Mouse (Mus musculus) layer of hippocampus, postnatal 25 days (tissue): ENCODE measurements around the gene Triobp. TPM values are rescaled to one million over a fixed set of nuclear protein-coding genes. Genes with fewer than 3 reads are reported as not detected.

Experiments
- DNase-seq, 2 experiments: peaks; one replicate each; pipeline ENCODE4 v3.0.0; 2022; ENCODE audit warnings: mixed read lengths in 2 of 2, low spot score in 1 of 2; ENCODE audit errors: extremely low spot score in 1 of 2
- total RNA-seq, 2 experiments: library from RNA; stranded (reverse); gene quantifications; 2 replicates each; pipeline ENCODE4 v1.2.3; 2021

Triobp gene
- total RNA-seq, 2 experiments from 2014 or later = 14.0 to 16.0 TPM

DNA sequence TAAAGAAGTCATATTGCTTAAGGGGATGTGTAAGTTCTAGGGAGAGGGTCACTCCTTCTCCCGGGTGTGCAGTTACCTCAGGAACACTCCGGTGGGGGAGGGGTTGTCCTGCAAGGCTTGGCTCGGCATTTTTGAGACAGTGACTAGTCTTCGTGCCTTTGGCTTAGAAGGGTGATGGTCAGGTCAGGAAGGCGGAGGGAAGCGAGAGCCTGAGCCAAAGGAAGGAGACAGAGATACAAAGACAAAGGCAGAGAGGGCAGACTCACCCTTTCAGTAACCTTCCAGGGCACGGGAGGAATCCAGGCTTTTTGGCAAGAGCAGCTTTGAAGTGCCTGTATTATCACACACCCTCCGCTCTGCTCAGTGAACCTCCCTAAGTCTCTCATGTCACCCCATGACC lies 22.4 kb upstream of the Triobp start:
- DNase-seq = no peak

DNA sequence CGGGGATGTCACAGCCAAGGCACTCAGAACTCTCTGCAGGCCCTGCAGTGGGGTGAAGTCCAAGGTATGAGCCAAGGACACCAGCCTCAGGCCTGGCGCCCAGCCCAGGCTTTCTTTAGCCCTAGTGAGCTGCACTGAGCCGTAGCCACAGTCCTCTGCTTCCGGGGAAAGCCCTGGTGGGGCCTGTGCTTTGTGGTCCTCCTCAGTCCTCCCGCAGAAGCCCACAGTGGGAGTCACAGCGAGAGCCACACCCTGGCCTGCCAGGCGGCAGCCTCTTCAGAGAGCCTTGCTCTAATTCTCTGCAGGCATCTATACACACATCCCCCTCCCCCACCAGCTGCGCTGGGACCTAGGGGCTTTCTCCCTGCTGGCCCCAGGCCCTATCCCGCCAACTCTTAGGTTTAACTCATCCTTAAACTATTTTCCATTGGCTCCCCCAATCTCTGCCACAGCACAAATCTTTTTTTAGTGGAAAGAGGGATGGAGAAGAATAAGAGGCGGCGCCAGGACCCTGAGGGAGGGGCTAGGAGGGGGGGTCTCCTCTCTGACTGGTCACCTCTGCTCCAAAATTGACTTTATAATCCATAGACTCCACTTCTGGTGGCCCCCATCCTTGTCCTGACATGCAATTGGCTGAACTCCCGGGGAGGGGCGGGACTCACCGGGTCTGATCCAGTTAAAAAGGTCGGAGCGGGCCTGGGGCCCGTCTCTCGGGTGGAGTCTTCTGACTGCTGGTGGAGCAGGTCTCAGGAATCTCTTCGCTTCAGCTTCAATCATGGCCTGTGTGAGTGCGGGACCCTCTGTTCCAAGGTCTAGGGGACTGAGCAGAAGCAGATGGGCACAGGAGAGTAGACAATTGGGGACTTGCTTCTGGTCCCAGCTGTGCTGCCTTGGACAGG lies 21.3 kb upstream of the Triobp start, which contains the start of gene Lgals1:
Gene Lgals1, plus strand, starts transcription at position 705 of the 899 bp plus-strand sequence.
- peak in 1 of 2 experiments; percentile 35 for DNase-seq

DNA sequence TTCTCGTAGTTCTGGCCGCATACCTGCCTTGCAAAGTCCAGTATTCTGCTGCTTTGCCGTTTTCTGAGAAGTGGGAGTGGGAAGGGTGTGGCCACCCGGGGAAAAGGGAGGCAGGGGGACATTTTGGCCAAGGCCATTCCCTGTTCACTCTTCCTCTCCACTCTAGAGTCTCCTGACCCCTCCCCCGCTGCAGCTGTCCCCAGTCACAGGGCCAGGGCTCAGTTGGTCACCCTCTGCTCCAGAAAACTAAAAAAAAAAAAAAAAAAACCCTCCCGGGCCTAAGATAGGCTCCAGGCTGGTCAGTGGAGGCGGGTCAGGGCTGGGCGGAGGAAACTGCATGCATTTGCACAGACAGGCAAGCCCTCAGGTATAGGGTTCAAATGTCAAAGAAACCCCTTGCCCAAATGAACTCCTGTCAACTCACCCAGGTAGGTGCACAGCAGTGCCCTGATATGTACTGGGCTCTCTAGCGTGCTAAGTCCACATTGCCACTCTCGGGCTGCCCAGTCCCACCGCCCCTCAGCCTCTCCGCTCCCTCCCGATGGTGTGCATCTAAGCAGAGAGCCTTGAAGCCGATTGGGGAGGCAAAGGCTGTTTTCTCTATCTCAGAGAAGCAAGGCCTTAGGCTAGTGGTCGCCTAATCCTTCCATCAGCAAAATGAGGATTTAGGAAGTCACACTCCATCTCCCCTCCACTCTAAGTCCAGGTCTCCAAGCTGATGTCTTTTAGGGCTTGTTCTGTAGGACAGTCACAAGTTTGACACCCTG lies 20.3 kb upstream of the Triobp start:
- DNase-seq = no peak

DNA sequence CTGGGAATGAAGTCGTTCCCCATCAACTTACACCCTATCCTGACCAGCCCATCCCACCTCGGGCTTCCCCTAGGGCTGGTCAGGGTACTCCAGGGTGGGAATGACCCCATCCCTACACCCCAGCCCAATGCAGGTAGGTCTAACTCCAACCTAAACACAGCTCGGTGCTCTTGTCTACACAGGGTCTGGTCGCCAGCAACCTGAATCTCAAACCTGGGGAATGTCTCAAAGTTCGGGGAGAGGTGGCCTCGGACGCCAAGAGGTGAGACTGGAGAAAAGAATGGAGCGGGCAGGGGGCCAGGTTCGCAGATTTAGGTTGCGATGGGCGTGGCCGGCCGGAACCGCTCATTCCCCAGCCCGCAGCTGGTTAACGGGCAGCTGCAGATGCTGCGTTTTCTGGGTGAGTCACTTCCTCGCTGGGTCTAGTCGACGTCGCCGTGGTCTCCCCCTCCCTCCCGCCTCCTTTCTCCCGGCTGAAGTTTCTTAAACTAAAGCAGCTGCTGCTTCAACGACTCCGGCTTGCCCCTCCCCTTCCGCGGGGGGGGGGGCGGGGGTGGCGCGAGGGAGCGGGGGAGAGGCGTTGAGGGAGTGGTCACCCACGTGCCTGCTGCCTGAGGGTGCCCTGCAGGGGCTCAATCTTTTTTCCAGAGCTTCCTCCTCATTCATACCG lies 19.6 kb upstream of the Triobp start:
- no peak for DNase-seq

DNA sequence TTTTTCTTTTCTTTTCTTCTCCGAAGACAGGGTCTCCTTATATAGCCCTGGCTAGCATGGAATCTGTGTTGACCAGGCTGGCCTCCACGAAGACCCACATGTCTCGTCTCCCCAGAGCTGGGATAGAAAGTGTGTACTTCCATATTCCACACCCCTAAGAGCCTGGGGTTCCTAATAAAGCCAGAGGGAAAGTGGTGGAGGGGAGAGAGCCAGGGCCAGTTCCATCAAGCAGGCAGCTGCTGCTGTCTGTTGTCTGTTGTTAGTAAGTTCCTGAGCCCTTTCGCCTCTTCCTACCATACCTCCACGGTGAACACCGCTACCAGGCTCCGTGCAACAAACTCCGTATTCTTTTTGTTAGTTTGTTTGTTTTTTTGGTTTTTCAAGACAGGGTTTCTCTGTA lies 19.0 kb upstream of the Triobp start:
- no peak for DNase-seq

DNA sequence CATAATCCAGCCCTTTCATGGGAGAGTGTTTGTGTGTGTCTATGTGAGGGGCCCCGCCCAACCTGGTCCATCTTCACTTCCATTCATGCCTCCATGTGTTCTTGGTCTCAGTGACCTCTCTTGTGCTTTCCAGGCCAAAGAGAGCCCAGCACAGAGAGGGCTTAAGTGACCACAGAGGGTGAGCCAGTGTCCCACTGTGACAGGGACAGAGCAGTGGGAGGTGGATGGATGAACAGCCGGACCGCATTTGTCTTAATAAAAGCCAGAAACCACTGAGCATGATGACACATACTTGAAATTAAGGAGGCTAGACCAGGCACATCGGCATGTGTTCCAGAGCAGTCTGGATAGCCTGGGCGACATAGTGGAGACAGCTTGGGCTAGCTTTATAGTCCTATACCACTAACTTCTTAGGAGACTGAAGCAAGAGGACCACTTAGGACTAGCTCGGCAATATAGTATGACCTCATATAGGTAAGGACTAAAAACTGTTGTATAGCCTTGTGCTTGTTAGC lies 17.3 kb upstream of the Triobp start:
- no peak for DNase-seq

DNA sequence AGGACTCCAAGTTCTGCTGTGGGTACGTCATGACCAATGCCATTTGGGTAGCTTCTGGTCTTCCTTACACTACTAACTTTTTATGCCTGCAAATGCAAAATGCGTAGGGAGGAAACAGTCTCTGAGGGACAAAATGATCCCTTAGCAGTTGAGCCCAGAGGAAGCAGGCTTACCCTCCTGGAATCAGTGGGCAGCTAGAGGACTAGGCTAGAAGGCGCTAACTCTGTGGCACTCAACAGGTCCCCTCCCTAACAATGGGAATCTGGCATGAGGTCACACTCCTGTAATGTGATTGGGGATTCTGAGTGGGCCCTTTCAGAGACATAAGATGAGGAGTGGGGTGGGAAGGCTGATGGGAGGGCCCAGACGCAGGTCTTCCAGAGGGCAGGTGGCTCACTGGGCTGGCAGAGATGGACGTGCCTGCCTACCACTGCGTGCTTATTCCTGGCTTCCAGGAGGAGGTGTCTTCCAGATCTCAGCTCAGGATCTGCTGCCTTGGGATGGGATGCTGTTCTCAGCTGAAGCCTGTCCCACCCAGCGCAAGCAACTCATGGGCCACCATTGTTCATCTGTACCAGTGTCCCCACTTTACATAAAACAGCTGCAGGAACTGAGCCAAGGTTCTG lies 16.6 kb upstream of the Triobp start:
- DNase-seq = no peak

DNA sequence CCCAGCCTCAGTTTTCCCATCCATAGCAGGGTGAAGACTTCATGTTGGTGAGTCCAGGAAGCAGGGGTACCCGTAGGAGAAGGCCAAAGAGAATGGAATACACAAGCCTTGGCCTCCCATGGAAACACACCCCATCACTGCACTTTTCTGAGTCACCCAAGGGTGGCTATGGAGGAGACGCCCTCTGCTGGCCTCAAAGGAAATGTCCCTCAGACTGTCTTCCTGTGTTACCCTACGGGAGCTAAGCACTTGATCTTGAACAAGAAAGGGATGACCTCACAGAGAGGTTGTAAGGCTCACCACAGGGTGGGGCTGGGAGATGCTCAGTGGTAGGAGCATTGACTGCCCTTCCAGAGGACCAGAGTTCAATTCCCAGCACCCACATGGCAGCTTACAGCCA lies 15.9 kb upstream of the Triobp start:
- peak in 1 of 2 experiments; percentile 34 for DNase-seq

DNA sequence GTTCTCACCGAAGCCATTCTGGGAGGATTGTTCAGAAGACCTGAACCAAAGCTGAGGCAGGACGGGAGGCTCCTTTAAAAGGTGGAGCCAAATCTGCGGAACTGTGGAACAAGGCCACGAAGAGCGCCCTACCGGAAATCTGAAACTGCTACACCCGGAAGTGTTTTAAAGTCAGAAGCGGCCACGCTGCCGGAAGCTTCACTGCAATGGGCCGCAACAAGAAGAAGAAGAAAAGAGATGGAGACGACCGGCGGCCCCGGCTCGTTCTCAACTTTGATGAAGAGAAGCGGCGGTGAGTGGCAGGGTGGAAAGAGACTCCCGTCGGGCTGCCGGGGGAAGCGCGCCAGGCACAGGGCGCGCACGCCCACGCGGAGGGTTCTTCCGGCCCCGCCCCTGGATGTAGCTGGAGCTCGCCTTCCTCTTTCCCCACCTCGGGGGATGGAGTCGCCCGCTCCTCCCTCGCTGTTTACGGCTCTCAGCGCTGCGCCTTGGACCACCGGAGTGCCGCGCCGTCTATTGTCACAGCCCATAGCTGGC lies 12.7 kb upstream of the Triobp start, which contains the start of gene Nol12:
Gene Nol12, plus strand, starts transcription at position 150 of the 537 bp plus-strand sequence.
- peak; percentile 65 to 79 for DNase-seq

DNA sequence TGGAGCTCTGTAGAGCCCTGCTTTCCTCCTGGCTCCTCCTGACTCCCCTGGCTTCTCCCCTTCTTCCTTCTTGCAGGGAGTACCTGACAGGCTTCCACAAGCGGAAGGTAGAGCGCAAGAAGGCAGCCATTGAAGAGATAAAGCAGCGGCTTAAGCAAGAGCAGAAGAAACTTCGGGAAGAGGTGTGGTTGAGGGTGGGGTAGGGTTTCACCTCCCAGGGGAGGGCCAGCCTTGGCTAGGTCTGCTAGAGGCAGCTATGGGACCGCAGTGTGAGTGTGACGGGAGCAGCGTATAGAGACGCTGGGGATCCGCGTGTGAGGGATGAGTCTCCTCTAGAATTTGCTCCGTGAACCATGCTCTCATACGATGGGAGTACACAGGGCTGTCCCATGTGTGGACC lies 11.1 kb upstream of the Triobp start:
- no peak for DNase-seq

DNA sequence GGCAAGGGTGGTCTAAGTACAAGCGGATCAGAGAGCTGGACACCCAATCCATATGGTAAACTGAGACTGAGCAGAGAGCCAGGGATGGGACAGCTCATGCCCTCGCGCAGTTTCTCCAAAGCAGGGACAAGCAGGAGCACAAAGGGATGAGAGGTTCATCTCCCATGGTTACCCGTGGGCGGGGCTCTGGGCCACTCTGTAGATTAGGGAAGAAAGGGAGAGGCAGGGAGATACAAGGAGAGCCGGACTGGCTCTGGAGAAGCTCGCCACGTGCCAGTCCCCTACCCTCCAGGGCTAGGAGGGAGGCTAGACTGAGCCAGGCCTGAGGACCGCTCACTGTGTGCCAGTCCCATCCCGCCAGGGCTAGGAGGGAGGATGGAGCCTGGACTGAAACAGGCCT lies 10.2 kb upstream of the Triobp start:
- DNase-seq = no peak

DNA sequence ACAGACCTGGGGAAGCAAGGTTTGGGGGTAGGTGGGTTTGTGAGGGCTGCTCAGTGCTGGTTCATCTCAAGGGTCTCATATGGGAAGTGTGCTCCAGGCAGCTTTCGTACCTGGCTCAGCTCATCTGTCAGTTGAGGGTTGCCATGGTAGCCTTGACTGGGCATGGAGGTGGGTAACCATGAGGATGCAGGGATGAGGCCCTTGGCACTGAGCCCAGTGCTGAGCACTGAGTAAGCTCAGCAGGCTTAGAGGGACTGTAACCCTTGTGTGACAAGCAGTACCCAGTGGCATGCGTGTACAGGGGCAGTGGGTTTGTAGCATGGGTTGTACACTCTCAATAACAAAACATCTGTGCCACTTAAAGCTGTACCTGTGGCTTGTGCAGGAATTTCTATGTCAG lies 9.6 kb upstream of the Triobp start:
- no peak for DNase-seq

DNA sequence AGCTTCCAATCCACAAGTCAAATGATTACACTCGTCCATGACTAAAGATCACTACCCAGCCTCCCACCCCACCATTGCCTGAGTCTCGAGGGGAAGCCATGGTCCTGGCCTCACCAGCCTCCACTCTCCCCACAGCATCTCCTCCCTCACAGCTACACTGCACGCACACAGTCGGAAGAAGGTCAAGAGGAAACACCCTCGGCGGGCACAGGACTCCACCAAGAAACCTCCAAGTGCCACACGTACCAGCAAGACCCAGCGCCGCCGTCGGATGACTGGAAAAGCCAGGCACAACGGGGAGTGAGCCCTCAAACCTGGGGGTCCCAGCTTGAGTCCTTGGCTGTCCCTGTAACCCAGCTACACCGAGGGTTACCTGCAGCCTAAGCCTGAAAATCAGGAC lies 7.2 kb upstream of the Triobp start:
- DNase-seq = no peak

DNA sequence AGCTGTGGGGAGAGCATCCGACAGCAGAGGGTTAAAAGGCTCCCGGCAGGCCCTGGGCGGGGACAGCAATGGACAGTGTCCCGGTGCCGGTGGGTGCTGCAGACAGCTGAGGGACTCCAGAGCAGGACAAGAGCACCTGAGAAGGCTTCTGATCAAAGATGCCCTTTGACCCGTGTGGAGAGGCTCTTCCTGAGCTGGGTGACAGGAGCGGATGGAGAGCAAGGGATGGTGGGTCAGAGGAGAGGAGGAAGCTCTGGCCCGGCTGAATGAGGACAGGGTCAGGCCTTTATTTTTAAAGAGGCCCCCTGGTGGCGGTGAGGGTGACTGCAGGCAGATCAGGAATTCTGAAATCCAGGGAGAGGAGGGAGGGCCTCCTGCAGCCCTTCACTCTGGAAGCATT lies 4.9 kb upstream of the Triobp start:
- DNase-seq = peak; percentile 67 to 90

DNA sequence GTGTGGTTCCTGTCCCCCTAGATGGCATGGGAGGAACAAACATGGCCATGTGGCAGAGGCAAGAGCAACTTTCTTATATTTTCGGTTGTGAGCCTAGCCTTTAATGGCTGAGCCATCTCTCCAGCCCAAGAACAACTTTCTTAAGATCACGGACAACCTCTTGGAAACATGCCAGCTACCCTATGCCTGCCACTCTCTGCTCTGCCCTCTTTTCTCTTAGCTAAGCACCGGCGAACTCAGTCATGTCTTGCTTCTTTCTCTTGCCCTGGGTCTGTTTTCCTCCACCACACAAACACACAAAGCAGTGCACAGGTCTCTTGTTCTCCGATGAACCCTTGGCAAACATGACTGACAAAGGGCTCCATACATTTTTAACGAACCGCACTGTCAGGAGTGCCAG lies 1.3 kb upstream of the Triobp start:
- no peak for DNase-seq

DNA sequence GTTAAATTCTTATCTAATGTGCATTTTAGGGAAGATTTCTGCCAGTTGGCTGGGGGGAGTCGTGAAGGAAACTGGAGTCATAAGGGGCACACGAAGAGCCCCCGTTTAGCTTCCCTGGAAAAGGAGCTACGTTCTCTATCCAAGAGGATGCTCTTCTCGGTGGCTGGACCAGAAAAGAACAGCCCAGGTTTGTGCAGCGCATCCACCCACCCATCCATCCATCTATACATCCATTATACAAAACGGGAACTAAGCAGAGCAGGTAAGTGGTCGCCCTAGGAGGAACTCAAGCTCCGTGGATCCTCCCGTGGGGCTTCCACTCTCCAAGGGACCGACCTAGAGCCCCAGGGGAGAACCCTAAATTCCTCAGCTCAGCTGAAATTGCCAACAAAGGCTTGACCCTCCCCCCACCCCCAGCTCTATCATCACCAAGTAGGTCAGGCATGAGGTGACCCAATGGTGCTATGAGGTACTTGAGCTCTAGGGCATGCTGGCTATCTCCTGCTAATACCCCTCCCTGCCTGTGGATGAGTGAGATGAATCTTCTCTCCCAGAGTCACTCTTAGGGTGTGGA lies 715 bp downstream of the Triobp start:
- no peak for DNase-seq

DNA sequence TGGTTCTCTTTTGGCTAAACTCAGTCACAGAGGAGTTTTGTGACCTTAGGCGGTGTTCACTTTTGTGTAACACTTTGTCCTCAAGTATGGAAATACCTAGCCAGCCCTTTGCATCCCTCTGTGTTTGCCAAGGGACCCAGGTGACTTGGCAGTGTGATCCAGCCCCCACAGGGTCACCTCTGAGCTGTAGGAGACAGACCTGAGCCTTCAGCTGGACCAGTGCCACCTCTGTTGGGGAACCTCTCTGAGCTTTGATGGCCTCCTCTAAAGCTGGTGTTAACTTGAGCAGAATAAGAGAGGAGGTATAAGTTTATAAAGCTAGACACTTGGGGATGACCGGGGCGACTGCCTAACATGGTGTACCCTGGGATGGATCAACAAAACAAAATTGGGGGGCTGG lies 1.4 kb downstream of the Triobp start:
- no peak for DNase-seq

DNA sequence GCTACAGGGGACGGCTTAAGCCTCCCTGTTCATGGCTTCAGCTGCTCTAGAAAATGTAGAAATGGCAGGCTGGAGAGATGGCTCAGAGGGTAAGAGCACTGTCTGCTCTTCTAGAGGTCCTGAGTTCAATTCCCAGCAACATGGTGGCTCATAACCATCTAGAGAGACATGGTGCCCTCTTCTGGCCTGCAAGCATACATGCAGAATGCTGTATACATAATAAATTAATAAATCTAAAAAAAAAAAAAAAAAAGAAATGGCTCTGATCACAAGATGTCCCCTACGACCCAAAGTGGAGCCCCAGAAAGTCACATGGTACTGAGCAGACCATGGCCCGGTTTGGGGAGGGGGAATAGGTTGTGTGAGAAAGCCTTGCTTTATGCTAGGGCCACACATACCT lies 8.1 kb downstream of the Triobp start:
- no peak for DNase-seq

DNA sequence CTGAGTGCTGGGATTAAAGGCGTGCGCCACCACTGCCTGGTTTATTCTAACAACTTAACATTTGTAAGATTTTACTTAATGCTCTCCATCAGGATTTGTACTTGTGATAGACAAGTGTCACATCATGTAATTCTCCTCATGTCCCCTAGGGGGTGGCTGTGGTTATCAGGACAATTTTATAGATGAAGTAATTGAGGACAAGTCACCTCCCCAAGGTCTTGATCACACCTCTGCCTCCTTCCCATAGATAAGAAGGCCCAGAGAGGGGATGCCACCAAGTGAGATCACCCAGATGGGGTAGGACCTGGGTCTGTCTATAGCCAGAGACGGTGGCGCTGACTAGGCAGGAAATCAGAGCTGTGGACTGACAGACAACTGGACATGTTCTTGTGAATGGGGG lies 8.8 kb downstream of the Triobp start:
- DNase-seq = no peak

DNA sequence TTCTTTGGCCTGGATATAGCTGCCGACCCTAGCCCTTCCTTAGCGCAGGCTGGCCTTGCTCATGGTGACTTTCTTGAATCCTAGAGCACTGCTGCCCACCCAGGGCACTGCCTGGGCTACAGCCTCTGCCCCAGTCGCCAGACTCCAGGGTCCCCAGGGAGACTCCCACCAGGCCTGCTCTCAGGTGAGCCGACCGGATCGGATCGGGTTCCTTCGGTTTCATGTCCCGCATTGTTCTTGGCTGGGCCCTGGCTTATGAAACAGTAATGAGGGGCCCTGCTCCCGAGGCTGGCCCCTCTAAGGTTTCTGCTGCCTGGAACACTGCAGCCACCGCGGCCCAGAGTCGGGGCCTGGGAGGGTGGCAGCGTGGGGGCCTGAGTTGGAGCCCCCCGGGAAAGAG lies 9.5 kb downstream of the Triobp start:
- no peak for DNase-seq
